Mouse (Mus musculus) intestine, embryonic 15.5 days (tissue): ENCODE results near the gene Atp1a3. TPM values are rescaled to one million over a fixed set of nuclear protein-coding genes. Genes with fewer than 3 reads are reported as not detected.
A peak's percentile ranks its signal among the peaks of the same experiment; 100 is the strongest.

ENCODE experiments used
- ATAC-seq: fragments of 200-750 bp; cut with Nextera tagmentation; 2 replicates; pipeline ENCODE4 v1.8.0; 2017; ENCODE audit warnings: moderate TSS enrichment, moderate library complexity
- H3K27ac ChIP-seq: fragments of 300-500 bp; sonication (generic); 2 replicates; pipeline ENCODE4 v1.5.1; 2015; ENCODE audit warnings: mild to moderate bottlenecking, inconsistent platforms
- H3K27me3 ChIP-seq: fragments of 300-500 bp; sonication (generic); replicated peaks from 2 replicates; pipeline ENCODE4 v1.6.1; 2015; ENCODE audit warnings: inconsistent platforms
- H3K36me3 ChIP-seq: fragments of 300-500 bp; sonication (generic); 2 replicates; pipeline ENCODE4 v1.6.1; 2015; ENCODE audit warnings: inconsistent platforms
- H3K4me1 ChIP-seq: fragments of 300-500 bp; sonication (generic); replicated peaks from 2 replicates; pipeline ENCODE4 v1.6.1; 2015; ENCODE audit warnings: inconsistent platforms
- H3K4me2 ChIP-seq: fragments of 300-500 bp; sonication (generic); replicated peaks from 2 replicates; pipeline ENCODE4 v1.6.1; 2015; ENCODE audit warnings: mild to moderate bottlenecking, inconsistent platforms
- H3K4me3 ChIP-seq: fragments of 300-500 bp; sonication (generic); replicated peaks from 2 replicates; pipeline ENCODE4 v1.5.1; 2015; ENCODE audit warnings: inconsistent platforms
- H3K9ac ChIP-seq: fragments of 300-500 bp; sonication (generic); 2 replicates; pipeline ENCODE4 v1.6.1; 2015; ENCODE audit warnings: inconsistent platforms
- H3K9me3 ChIP-seq: fragments of 300-500 bp; sonication (generic); 2 replicates; pipeline ENCODE4 v1.6.1; 2016; ENCODE audit warnings: inconsistent platforms
- whole genome bisulfite sequencing: fragments of 180-500 bp; shearing (Covaris S2); methylation state at CpG from one replicate; pipeline ENCODE4 v1.1.7; 2015; 5-methylcytosine and 5-hydroxymethylcytosine counted together
- polyA plus RNA-seq: library from polyadenylated mRNA; unstranded; fragments of >200 nt; fragmentation: Nextera tagmentation; extraction: Ambion mirVana; gene quantifications from 2 replicates; pipeline ENCODE4 v1.2.1, GENCODE M21; 2015

The Atp1a3 gene
- polyA plus RNA-seq, 1 experiment from 2014 or later = 3.8 TPM

DNA sequence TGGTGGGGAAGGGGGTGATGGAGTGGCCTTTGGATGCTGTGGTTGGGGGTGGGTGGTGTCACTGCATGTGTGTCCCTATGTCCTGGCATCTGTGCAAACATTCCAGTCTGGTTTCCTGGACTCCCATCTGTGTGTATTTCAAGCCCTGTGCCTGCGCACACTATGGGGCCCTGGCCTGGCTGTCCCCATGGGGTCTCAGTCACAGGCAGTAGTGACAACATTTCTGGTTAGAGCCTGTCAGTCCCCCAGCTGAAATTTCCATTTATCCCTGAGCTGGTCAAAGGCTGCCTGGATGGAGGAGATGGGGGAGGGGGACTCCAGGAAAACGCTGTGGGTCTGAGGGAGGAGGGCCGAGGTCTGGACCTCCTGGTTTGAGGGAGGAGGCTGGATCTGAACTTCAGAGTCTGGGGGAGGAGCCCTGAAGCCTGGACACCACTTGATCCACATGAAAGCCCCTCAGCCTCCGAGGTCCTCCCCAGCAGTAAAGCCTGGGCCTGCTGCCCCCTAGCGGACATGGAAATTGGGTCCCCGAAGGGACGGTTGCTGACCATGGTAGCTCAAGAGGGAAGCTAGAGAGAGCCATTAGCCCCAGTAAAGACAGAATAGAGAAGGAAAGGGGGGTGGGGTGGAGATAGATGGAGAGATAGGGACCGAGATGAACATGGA lies 55.7 kb downstream of the Atp1a3 start:
- Histone ChIP-seq H3K36me3 (no peaks in the 10 kb centered on the region), H3K9ac (no peak overlapping the region), H3K27ac (no peak overlapping the region), H3K4me1 (peaks cover 6% of the 10 kb centered on the region), H3K4me2 (no peak overlapping the region), H3K27me3 (peaks cover 97% of the 10 kb centered on the region), H3K4me3 (no peak overlapping the region), H3K9me3 (no peaks in the 10 kb centered on the region)
- WGBS = 2% methylated on average over 8 of the region's 8 CpGs
- peak; percentile 71 for ATAC-seq

DNA sequence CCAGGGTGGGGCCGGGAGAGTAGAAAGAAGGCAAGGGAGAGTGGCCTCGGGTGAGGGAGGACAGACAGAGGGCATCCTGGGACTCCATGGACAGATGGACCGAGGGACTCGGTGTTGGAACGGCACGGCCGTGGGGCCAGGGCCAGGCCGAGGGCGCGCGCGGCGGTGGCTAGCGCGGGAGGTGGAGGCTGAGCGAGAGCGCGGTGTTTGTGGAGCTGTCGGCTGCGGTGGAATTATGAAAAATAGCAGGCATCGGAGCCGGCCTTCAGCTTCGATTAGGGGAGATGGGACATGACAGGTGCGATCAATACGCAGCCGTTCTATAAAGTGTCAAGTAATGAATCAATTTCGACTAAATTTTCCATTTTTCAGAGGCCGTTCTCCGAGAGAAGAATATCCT lies 57.0 kb downstream of the Atp1a3 start:
- peaks cover 99% of the 10 kb centered on the region for H3K27me3 ChIP-seq
- H3K4me3 ChIP-seq = no peak overlapping the region
- 3% methylated on average over 29 of the region's 29 CpGs for WGBS
- no peak overlapping the region for H3K4me2 ChIP-seq
- H3K4me1 ChIP-seq = peaks cover 6% of the 10 kb centered on the region; the same call in 1 of the 2 replicates
- no peak overlapping the region for H3K27ac ChIP-seq
- no peak for ATAC-seq
- no peaks in the 10 kb centered on the region for H3K36me3 ChIP-seq
- H3K9ac ChIP-seq = no peak overlapping the region
- H3K9me3 ChIP-seq = no peaks in the 10 kb centered on the region

DNA sequence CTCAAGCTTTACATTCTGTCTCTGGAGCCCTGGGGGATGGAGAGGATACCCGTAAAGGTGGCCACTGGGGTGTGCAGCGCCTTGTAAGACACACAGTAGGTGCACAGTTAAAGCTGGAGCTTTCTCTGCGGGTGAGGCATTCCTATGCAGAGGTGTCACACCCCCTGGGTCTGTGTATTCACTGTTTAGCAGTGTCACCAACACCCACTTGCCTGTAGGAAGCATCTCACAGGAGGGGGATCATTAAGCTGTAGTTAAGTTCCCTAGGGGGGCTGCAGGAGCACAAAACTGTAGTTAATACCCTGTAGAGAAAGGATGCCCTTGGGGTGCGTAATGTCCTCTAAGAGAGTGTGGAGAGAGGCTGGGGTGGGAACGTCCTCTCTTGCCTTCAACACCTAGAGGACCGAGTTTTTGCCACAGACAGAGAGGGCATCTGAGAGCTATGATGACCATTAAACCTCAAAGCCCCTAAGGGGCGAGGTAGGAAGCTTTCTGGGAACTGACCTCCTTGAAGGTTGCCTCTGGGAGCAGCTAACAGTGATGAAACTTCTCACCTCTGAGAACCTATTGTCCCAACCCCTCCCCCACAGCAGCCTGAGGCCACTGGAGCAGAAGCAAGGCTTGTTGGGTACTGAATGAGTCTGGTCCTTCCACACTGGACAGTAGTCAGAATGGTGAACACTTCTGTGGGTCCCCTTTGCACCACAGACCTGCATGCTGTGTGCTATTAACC lies 58.3 kb downstream of the Atp1a3 start:
- Histone ChIP-seq H3K27ac (no peak overlapping the region), H3K4me1 (peaks cover 6% of the 10 kb centered on the region; the same call in 1 of the 2 replicates), H3K9me3 (no peaks in the 10 kb centered on the region), H3K36me3 (no peaks in the 10 kb centered on the region), H3K4me2 (no peak overlapping the region), H3K27me3 (peaks cover 99% of the 10 kb centered on the region), H3K4me3 (no peak overlapping the region), H3K9ac (no peak overlapping the region)
- WGBS = 7% methylated on average over 7 of the region's 7 CpGs
- no peak for ATAC-seq

DNA sequence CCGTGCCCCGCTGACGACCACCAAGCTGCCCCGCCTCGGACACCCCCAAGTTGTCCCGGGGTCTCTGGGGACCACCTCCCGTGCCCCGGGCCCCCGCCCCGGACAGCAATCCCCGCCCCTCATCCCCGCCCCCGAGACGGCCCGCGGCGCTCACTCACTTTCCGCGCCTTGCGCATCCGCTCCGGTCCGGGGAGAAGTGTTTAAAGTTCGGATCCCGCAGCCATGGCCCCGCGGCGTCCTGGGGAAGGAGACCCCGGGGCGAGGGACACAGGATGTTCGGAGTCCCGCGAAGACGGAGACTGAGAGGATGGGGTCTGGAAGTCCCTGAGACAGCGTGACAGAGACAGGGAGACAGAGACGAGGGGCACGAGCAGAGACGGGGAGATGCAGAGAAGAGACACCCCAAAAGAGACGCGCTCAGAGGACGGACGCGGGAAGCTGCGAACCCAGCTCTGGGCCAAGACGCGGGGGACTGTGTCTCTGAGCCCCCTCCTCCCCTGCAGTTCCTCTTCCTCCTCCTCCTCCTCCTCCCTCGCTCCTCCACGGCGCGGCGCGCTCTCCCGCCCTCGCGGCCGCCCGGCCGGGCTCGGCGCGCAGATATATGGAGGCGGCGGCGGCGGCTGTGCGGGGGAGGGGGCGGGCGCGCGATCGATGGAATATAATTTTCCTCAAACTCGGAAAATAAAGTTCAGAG lies 61.4 kb downstream of the Atp1a3 start, which contains the start of gene Gm4881:
Gm4881 (minus strand) TSS at position 238 of the 694 bp plus-strand sequence.
- no peak for ATAC-seq
- peaks cover 92% of the 10 kb centered on the region for H3K27me3 ChIP-seq
- H3K36me3 ChIP-seq = no peaks in the 10 kb centered on the region
- H3K4me3 ChIP-seq = peak within 1 kb of the TSS; percentile 38
- H3K27ac ChIP-seq = no peak within 1 kb of the TSS
- no peaks in the 10 kb centered on the region for H3K9me3 ChIP-seq
- H3K4me2 ChIP-seq = peak within 1 kb of the TSS; percentile 77
- peaks cover 6% of the 10 kb centered on the region; the same call in 1 of the 2 replicates for H3K4me1 ChIP-seq
- under 1% methylated on average over 50 of the region's 72 CpGs for WGBS
- H3K9ac ChIP-seq = 0 out of 2 replicates have a peak within 1 kb of the TSS, but pooled peaks have one; percentile 28

DNA sequence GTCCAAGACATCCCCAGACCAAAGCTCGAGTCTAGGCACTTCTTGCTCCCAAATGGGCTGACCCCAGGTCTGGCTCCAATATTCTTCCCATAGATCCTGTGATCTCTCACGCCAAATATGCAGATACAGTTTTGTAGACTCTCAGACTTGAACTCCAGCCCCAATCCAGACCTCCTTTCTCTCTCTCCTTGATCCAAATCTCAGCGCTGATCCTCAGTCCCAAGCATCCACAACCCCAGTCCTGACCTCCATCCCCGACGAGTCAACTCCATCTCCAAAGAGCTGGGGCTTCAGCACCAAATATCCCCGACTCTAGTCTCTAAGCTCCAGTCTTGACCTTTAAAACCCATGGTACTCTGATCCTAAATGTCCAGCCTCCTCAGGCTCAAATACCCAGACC lies 62.1 kb downstream of the Atp1a3 start:
- Histone ChIP-seq H3K4me3 (no peak overlapping the region), H3K27ac (no peak overlapping the region), H3K27me3 (peaks cover 92% of the 10 kb centered on the region), H3K36me3 (no peaks in the 10 kb centered on the region), H3K9me3 (no peaks in the 10 kb centered on the region), H3K4me2 (no peak overlapping the region), H3K4me1 (peaks cover 6% of the 10 kb centered on the region; the same call in 1 of the 2 replicates), H3K9ac (no peak overlapping the region)
- 8% methylated on average over 6 of the region's 6 CpGs for WGBS
- ATAC-seq = no peak

DNA sequence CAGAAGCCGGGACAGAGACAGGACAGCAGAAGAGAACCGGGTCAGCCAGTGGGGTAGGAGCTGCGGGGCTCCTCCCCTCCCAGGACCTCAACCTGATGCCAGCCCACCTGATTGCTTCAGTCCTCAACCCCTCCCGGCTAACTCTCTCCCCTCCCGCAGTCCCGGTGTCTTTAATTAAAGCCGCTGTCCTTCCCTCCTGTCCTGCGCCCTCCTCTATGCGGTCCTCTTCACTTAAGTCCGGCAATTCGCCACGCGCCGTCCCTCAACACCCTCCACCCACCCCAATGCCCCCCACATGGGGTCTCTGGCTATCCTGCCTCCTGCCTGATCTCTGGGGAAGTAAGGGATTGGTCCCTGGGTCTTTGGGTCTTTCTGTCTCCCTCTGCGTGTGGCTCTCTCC lies 74.1 kb downstream of the Atp1a3 start:
- Histone ChIP-seq H3K4me1 (0 out of 2 replicates have a peak, but pooled peaks cover 4% of the 10 kb centered on the region), H3K4me2 (no peak overlapping the region), H3K9me3 (no peaks in the 10 kb centered on the region), H3K9ac (no peak overlapping the region), H3K27ac (no peak overlapping the region), H3K27me3 (peaks cover 72% of the 10 kb centered on the region), H3K36me3 (no peaks in the 10 kb centered on the region), H3K4me3 (no peak overlapping the region)
- no peak for ATAC-seq
- WGBS = 2% methylated on average over 15 of the region's 15 CpGs

DNA sequence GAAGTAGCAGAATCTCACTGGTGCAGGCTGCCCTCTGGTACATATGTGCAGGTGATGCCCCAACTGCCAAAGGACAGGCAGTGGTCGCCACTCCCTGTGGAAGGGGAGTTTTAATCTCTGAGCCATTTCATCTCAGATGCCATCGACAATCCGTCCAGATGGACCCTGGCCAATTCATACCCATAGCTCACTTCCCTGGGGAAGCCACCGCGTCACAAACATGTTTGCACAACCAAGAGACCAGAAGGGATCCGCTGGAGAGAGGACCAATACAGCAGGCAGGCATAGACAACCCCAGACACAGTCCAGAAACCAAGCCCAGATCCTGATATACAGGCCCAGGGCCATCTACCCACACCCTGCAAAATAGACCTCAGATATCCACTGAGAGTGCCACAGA lies 75.3 kb downstream of the Atp1a3 start:
- WGBS = 44% methylated on average over 6 of the region's 6 CpGs
- Histone ChIP-seq H3K27me3 (peaks cover 64% of the 10 kb centered on the region), H3K4me3 (no peak overlapping the region), H3K9ac (no peak overlapping the region), H3K4me2 (no peak overlapping the region), H3K4me1 (0 out of 2 replicates have a peak, but pooled peaks cover 4% of the 10 kb centered on the region), H3K36me3 (peaks cover 7% of the 10 kb centered on the region), H3K9me3 (no peaks in the 10 kb centered on the region), H3K27ac (no peak overlapping the region)
- no peak for ATAC-seq

Other genes starting within 250 kb of the Atp1a3 start
- 1.2 and 2.0 TPM in 2 replicates for gene Cd177, start 245.6 kb downstream of the Atp1a3 start, polyA plus RNA-seq
- gene Ceacam10, start 228.8 kb downstream of the Atp1a3 start, polyA plus RNA-seq = 0.39 and 0.45 TPM in 2 replicates
- 17.2 and 17.8 TPM in 2 replicates for gene Gm9844, start 143.7 kb downstream of the Atp1a3 start, polyA plus RNA-seq
- not detected in 2 replicates for gene Lypd4, start 136.0 kb downstream of the Atp1a3 start, polyA plus RNA-seq
- not detected in 2 replicates for gene Dmrtc2, start 135.9 kb downstream of the Atp1a3 start, polyA plus RNA-seq
- gene Rps19, start 121.6 kb downstream of the Atp1a3 start, polyA plus RNA-seq = 2,486 and 2,546 TPM in 2 replicates
- 0.19 and 0.29 TPM in 2 replicates for gene Cd79a, start 108.6 kb downstream of the Atp1a3 start, polyA plus RNA-seq
- 76.5 and 77.7 TPM in 2 replicates for gene Arhgef1, start 103.0 kb downstream of the Atp1a3 start, polyA plus RNA-seq
- gene Gm4881, start 61.5 kb downstream of the Atp1a3 start, polyA plus RNA-seq = not detected in 2 replicates
- 123 and 157 TPM in 2 replicates for gene Rabac1, start 33.2 kb downstream of the Atp1a3 start, polyA plus RNA-seq
- gene Grik5, start 66.4 kb upstream of the Atp1a3 start, polyA plus RNA-seq = 3.3 and 3.7 TPM in 2 replicates
- 24.7 and 25.3 TPM in 2 replicates for gene Zfp574, start 66.6 kb upstream of the Atp1a3 start, polyA plus RNA-seq
- 1.8 TPM in 2 replicates for gene Pou2f2, start 173.8 kb upstream of the Atp1a3 start, polyA plus RNA-seq
- gene Dedd2, start 214.7 kb upstream of the Atp1a3 start, polyA plus RNA-seq = 13.2 and 13.5 TPM in 2 replicates
- 2.6 and 2.8 TPM in 2 replicates for gene Zfp526, start 215.5 kb upstream of the Atp1a3 start, polyA plus RNA-seq
- 8.0 and 10.3 TPM in 2 replicates for gene Gsk3a, start 231.9 kb upstream of the Atp1a3 start, polyA plus RNA-seq
- 14.8 TPM in 2 replicates for gene Erf, start 244.8 kb upstream of the Atp1a3 start, polyA plus RNA-seq